Mouse (Mus musculus) thymus, postnatal 0 days (tissue): ENCODE data around the gene Lrrfip2. TPM values are rescaled to one million over a fixed set of nuclear protein-coding genes. Genes with fewer than 3 reads are reported as not detected.
A peak's percentile ranks its signal among the peaks of the same experiment; 100 is the strongest.

Source experiments
- DNase-seq: peaks from one replicate; pipeline ENCODE4 v3.0.0-alpha.2; 2015; ENCODE audit warnings: low spot score
- polyA plus RNA-seq: library from polyadenylated mRNA; unstranded; fragments of >200 nt; fragmentation: Nextera tagmentation; extraction: Ambion mirVana; gene quantifications from 2 replicates; pipeline ENCODE4 v1.2.1, GENCODE M21; 2015

The Lrrfip2 gene
- polyA plus RNA-seq, 1 experiment from 2014 or later, result 26.6 TPM

DNA sequence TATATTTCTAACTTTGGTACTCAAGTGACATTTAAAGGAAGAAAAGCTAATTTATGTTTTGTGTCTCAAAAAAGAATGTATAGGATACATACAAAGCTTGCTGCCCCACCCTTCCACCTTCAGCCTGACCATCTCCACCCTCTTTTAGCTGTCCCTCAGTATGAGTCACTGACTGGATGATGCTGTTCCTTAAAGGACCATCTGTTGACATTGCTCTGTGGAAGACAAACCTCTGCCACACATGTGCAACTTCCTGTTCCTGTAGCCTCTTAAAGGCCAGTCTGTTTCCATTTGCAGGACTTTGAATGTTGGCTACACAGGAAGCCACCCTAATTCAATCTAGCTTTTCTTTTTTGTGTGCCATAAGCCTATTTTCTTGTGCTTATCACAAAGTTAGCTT, 99.0 kb downstream of the Lrrfip2 start:
- no peak for DNase-seq

GRCm38 (mm10) chr9:111220551-111221080, 103.2 kb downstream of the Lrrfip2 start:
- no peak for DNase-seq

DNA sequence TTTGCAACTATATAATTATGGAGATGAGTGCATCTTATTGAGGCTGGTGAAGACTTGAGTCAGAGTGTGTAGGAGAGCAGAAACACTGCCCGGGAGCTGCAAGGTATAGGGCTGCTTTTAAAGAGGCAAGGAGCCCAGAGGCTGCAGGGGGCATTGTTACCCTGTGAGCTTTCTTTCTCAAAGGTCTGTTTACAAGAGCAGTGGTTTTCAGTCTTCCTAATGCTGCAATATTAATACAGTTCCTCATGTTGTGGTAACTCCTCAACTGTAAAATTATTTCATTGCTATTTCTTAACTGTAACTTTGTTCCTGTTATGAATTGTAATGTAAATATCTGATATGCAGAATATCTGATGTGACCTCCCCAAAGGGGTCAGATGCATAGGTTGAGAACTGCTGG, 104.2 kb downstream of the Lrrfip2 start:
- DNase-seq, result no peak

GRCm38 (mm10) chr9:111223406-111223805, 106.0 kb downstream of the Lrrfip2 start:
- no peak for DNase-seq

DNA sequence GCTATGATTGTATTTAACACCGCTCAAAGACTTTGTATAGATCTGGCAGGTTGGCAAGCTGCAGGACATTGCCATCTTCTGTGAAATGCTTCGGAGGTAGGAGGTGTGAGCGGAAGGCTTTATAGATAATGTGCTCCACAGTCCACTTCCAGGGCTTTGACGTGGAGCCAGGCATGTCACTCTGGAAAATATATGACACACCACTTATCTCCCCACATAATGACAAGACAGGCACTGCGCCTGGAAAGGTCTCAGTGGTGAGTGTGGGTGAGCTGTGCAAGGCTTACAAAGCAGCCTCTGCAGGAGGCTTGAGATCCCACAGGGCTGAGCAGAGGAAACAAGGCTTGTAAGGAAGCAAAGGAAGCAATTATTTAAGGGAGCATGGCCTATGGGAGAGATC, 111.1 kb downstream of the Lrrfip2 start:
- no peak for DNase-seq

- no peak for DNase-seq
These were observed 117.3 kb downstream of the Lrrfip2 start for GRCm38 (mm10) chr9:111234701-111235100.

DNA sequence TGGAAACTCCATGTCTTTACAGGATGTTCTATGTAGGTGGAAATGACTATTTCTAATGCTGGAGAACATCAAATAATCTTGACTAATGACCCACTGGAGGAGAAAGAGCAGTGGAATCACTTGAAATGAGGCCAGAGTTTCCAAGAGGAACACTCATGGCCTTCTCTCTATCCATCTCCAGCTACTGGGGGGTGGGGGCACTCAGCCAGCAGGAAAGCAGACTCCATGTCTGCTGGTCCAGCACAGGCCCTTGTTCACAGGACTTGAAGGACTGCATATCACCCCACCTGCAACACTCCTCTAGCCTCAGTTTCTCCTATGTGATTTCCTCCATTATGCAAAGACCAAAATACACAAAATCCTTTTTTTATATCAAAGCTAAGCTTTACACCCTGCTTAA, 120.3 kb downstream of the Lrrfip2 start:
- DNase-seq, result no peak

DNA sequence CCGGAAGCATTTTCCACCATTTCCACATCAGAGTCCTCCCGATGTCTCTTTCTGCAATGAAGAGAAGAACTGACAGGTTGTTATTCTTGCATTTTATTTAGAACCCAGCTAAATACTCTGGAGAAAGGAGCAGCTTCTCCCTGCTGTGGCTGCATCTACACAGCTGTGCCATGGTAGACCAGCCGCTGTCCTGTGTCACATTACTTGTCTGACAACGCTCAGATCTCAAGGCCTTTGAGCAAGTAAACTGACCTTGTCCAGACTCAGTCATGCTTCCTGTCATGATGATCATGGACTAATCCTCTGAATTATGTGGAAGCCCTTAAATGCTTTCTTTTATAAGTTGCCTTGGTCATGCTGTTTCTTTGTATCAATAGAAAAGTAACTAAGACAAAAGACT, 122.4 kb downstream of the Lrrfip2 start:
- no peak for DNase-seq

- DNase-seq, result no peak
These were observed 126.0 kb downstream of the Lrrfip2 start for GRCm38 (mm10) chr9:111243384-111243783.

GRCm38 (mm10) chr9:111245546-111245945, 128.2 kb downstream of the Lrrfip2 start:
- DNase-seq, result no peak

GRCm38 (mm10) chr9:111247682-111248246, 130.4 kb downstream of the Lrrfip2 start:
- peak; percentile 51 for DNase-seq

- no peak for DNase-seq
These were observed 134.9 kb downstream of the Lrrfip2 start for GRCm38 (mm10) chr9:111252161-111252869.

- no peak for DNase-seq
These were observed 143.1 kb downstream of the Lrrfip2 start for GRCm38 (mm10) chr9:111260360-111260985.

DNA sequence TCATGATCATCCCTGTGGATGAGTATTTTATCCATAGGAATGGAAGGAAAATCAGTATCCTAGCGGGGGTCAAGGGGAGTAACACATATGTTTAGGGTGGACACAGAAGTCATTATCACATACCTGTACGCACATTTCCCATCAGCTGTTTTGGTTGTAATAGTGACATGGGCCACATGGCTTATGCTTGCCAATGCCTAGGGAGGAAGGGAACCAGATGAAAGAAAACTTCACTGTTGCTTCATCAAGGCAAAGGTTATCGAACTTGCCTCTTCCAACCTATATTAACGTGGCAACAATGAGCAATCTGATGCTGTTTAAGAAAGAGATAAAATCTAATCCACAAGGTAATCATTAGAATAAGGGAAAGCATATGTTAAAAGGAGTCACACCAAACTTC, 144.0 kb downstream of the Lrrfip2 start:
- DNase-seq, result no peak

DNA sequence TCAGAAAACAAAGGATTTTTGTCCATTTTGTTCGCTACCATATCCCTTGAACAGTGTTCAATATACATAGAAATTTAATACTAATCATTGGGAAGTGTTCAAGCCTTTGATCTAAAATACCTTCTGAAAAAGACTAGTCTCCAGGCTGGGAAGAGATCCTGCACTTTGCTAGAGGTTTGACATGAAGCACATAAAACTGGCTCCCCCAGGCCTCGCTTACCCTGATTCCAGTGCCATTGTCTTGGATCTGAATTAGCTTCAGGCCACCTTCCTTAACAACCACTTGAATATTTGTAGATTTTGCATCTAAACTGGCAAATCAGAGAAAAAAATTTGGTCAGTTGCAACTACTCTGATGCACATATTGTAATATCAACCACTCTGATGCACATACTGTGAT, 150.6 kb downstream of the Lrrfip2 start:
- DNase-seq, result no peak

DNA sequence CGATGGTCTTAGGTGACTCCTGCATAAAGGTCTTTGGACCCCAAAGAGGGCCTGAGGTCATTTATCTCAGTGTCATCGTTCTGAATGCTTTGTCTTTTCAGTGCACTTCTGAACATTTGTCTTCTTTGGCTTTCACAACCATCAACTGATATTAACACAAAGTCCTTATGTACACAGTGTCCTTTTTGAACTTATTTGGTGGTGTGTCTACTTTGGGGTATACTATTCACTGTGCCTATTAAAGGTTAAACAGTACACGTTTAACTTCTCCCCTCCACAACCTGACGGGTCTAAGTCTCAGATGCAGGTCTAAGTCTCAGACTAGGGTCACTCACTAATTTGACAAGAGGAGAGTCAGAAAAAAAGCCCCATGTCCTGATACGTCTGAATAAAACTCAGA, 153.2 kb downstream of the Lrrfip2 start:
- peak; percentile 10 for DNase-seq

GRCm38 (mm10) chr9:111271056-111271433, 153.7 kb downstream of the Lrrfip2 start:
- DNase-seq, result no peak

DNA sequence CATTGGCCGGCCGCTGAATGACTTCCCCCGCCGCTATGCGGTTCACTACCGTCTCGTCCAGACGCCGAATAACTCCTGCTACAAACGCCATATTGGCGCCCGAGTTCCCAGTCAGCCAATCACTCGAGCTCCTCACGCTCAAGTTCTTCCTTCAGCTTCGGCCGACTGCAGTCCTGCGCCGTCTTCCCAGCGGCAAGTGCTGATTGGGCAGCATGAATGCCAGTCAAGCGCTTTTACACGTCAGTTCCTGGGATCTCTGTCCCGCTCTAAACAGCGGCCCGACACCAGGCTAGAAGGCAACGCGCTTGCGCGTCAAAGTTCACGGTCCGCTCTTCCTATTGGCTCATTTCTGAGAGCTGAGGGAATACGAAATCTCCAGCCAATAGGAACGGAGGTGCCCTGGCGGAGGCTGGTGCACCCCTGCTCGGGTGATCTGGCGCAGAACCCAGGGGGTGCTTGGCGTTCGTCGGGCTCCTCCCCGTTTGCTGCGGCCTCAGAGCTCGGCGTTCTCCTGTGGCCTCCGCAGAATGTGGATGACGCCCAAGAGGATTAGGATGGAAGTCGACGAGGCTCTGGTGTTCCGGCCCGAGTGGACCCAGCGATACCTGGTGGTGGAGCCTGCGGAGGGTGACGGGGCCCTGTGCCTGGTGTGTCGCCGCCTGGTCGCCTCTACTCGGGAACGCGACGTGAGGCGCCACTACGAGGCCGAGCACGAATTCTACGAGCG, 154.2 kb downstream of the Lrrfip2 start, which contains the start of the genes Mlh1 and Epm2aip1:
Mlh1 (minus strand) TSS at position 358 of the 727 bp plus-strand sequence.
Epm2aip1 (plus strand) TSS at position 496 of the 727 bp plus-strand sequence.
- DNase-seq, result peak; percentile 100

GRCm38 (mm10) chr9:111272356-111272755, 155.0 kb downstream of the Lrrfip2 start:
- no peak for DNase-seq

GRCm38 (mm10) chr9:111272996-111273785, 155.8 kb downstream of the Lrrfip2 start:
- peak; percentile 53 for DNase-seq

GRCm38 (mm10) chr9:111273958-111274357, 156.6 kb downstream of the Lrrfip2 start:
- no peak for DNase-seq
